Mouse (Mus musculus): ENCODE data around the gene Gm10778. TPM values are rescaled to one million over a fixed set of nuclear protein-coding genes. Genes with fewer than 3 reads are reported as not detected.
"Not testable (repeated sequence)": the region's sequence is repeated elsewhere in the genome, so short reads cannot be mapped to it uniquely, and the experiment has no call there.

Gm10778 gene
- polyA plus RNA-seq, 1 experiment from 2014 or later, result 5.1 TPM

GRCm38 (mm10) chr10:81655178-81655577 lies 6.3 kb downstream of the Gm10778 start:
- Histone ChIP-seq H3K4me2 (ENCODE audit: low read length) (no peak overlapping the region), H3K27ac (ENCODE audit: low read depth, low read length) (no peak overlapping the region), H3K4me1 (ENCODE audit: control insufficient read depth, insufficient read depth, low read length) (no peaks in the 10 kb centered on the region), H3K9ac (ENCODE audit: low read length) (no peak overlapping the region), H3K36me3 (ENCODE audit: control insufficient read depth, insufficient read depth, low read length) (peaks cover 3% of the 10 kb centered on the region; the same call in 1 of the 2 replicates), H3K4me3 (ENCODE audit: low read depth, low read length) (no peak overlapping the region), H3K27me3 (replicated peaks; ENCODE audit: control insufficient read depth, insufficient read depth, low read length) (no peaks in the 10 kb centered on the region), H3K9me3 (replicated peaks; ENCODE audit: control insufficient read depth, low read length) (peaks cover 42% of the 10 kb centered on the region)
- no peak for DNase-seq (ENCODE audit: low spot score)
- 98% methylated on average over 10 of the region's 10 CpGs for WGBS
- no peak for ATAC-seq

DNA sequence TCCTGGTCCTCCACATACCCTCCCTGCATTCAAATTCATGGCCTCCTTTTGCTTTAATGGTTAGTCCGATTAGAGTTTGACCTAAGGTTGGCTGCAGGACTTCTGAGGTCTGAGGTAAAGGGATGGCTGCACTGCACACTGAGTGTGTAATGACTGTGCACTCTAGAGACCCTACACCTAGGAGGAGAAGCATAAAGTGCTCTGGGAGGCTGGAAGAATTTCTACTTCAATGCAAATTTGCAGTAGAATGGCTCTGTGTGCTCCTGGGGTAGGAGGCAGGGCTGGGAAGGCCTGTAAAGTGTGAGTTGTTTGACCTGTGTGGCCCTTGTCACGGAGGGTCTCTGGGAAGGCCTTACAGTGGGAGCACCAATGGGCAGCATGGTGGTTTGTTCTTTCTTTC lies 7.3 kb downstream of the Gm10778 start:
- DNase-seq (ENCODE audit: low spot score) (no peak), ATAC-seq (no peak)
- Histone ChIP-seq H3K9me3 (replicated peaks; ENCODE audit: control insufficient read depth, low read length) (peaks cover 42% of the 10 kb centered on the region), H3K4me2 (ENCODE audit: low read length) (no peak overlapping the region), H3K4me3 (ENCODE audit: low read depth, low read length) (no peak overlapping the region), H3K9ac (ENCODE audit: low read length) (no peak overlapping the region), H3K4me1 (ENCODE audit: control insufficient read depth, insufficient read depth, low read length) (no peaks in the 10 kb centered on the region), H3K27ac (ENCODE audit: low read depth, low read length) (no peak overlapping the region), H3K36me3 (ENCODE audit: control insufficient read depth, insufficient read depth, low read length) (peaks cover 3% of the 10 kb centered on the region; the same call in 1 of the 2 replicates), H3K27me3 (replicated peaks; ENCODE audit: control insufficient read depth, insufficient read depth, low read length) (no peaks in the 10 kb centered on the region)
- 100% methylated on average over 2 of the region's 2 CpGs for WGBS

- not testable (repeated sequence) for ATAC-seq; H3K27me3 ChIP-seq (replicated peaks; ENCODE audit: control insufficient read depth, insufficient read depth, low read length); H3K36me3 ChIP-seq (ENCODE audit: control insufficient read depth, insufficient read depth, low read length); H3K4me3 ChIP-seq (ENCODE audit: low read depth, low read length); DNase-seq (ENCODE audit: low spot score); H3K27ac ChIP-seq (ENCODE audit: low read depth, low read length); H3K9me3 ChIP-seq (replicated peaks; ENCODE audit: control insufficient read depth, low read length); H3K4me2 ChIP-seq (ENCODE audit: low read length); H3K4me1 ChIP-seq (ENCODE audit: control insufficient read depth, insufficient read depth, low read length); H3K9ac ChIP-seq (ENCODE audit: low read length)
- no CpG with 5 or more reads among the region's 18 CpGs for WGBS
Observed at GRCm38 (mm10) chr10:81687114-81687513, 38.3 kb downstream of the Gm10778 start.

GRCm38 (mm10) chr10:81704531-81705301 lies 55.9 kb downstream of the Gm10778 start, which contains the start of gene Zfp433:
TSS of gene Zfp433 (plus strand) at chr10:81704825.
- not testable (repeated sequence) for DNase-seq (ENCODE audit: low spot score); H3K27ac ChIP-seq (ENCODE audit: low read depth, low read length); H3K4me3 ChIP-seq (ENCODE audit: low read depth, low read length); H3K4me1 ChIP-seq (ENCODE audit: control insufficient read depth, insufficient read depth, low read length); H3K9ac ChIP-seq (ENCODE audit: low read length); H3K27me3 ChIP-seq (replicated peaks; ENCODE audit: control insufficient read depth, insufficient read depth, low read length); H3K36me3 ChIP-seq (ENCODE audit: control insufficient read depth, insufficient read depth, low read length); H3K4me2 ChIP-seq (ENCODE audit: low read length); H3K9me3 ChIP-seq (replicated peaks; ENCODE audit: control insufficient read depth, low read length)
- peak; percentile 100 for ATAC-seq
- WGBS, result no CpG with 5 or more reads among the region's 46 CpGs

Other genes with a start within 250 kb of the Gm10778 start
- 16.6 and 17.9 TPM in 2 replicates for gene Nfic, start 193.4 kb upstream of the Gm10778 start, polyA plus RNA-seq (2014; fragmentation: Nextera tagmentation; extraction: Ambion mirVana)
- gene Celf5, start 166.3 kb upstream of the Gm10778 start, polyA plus RNA-seq (2014; fragmentation: Nextera tagmentation; extraction: Ambion mirVana), result 57.9 and 69.6 TPM in 2 replicates
- 36.8 and 52.0 TPM in 2 replicates for gene Ncln, start 152.7 kb upstream of the Gm10778 start, polyA plus RNA-seq (2014; fragmentation: Nextera tagmentation; extraction: Ambion mirVana)
- 0.26 and 0.53 TPM in 2 replicates for gene S1pr4, start 148.9 kb upstream of the Gm10778 start, polyA plus RNA-seq (2014; fragmentation: Nextera tagmentation; extraction: Ambion mirVana)
- gene Gna15, start 124.8 kb upstream of the Gm10778 start, polyA plus RNA-seq (2014; fragmentation: Nextera tagmentation; extraction: Ambion mirVana), result 0.90 and 1.2 TPM in 2 replicates
- 97.6 and 98.9 TPM in 2 replicates for gene Gna11, start 103.9 kb upstream of the Gm10778 start, polyA plus RNA-seq (2014; fragmentation: Nextera tagmentation; extraction: Ambion mirVana)
- 415 and 532 TPM in 2 replicates for gene Aes, start 89.6 kb upstream of the Gm10778 start, polyA plus RNA-seq (2014; fragmentation: Nextera tagmentation; extraction: Ambion mirVana)
- 12.0 and 17.2 TPM in 2 replicates for gene Tle2, start 74.5 kb upstream of the Gm10778 start, polyA plus RNA-seq (2014; fragmentation: Nextera tagmentation; extraction: Ambion mirVana)
- gene Tle6, start 48.0 kb upstream of the Gm10778 start, polyA plus RNA-seq (2014; fragmentation: Nextera tagmentation; extraction: Ambion mirVana), result 2.4 and 2.5 TPM in 2 replicates
- 0.81 and 1.0 TPM in 2 replicates for gene BC025920, start 42.8 kb upstream of the Gm10778 start, polyA plus RNA-seq (2014; fragmentation: Nextera tagmentation; extraction: Ambion mirVana)
- 46.0 and 47.4 TPM in 2 replicates for gene Sirt6, start 21.3 kb upstream of the Gm10778 start, polyA plus RNA-seq (2014; fragmentation: Nextera tagmentation; extraction: Ambion mirVana)
- 5.2 and 6.3 TPM in 2 replicates for gene Ankrd24, start 20.5 kb upstream of the Gm10778 start, polyA plus RNA-seq (2014; fragmentation: Nextera tagmentation; extraction: Ambion mirVana)
- 20.4 and 22.1 TPM in 2 replicates for gene Zfp433, start 55.8 kb downstream of the Gm10778 start, polyA plus RNA-seq (2014; fragmentation: Nextera tagmentation; extraction: Ambion mirVana)
- 20.4 and 26.3 TPM in 2 replicates for gene Gm3055, start 122.1 kb downstream of the Gm10778 start, polyA plus RNA-seq (2014; fragmentation: Nextera tagmentation; extraction: Ambion mirVana)
- 3.1 and 4.8 TPM in 2 replicates for gene Gm4767, start 163.1 kb downstream of the Gm10778 start, polyA plus RNA-seq (2014; fragmentation: Nextera tagmentation; extraction: Ambion mirVana)
- 12.8 and 15.7 TPM in 2 replicates for gene Gm32687, start 214.9 kb downstream of the Gm10778 start, polyA plus RNA-seq (2014; fragmentation: Nextera tagmentation; extraction: Ambion mirVana)

All from forebrain, embryonic 14.5 days (tissue).